Mouse (Mus musculus): ENCODE measurements around the gene Ror1. TPM values are rescaled to one million over a fixed set of nuclear protein-coding genes. Genes with fewer than 3 reads are reported as not detected.

Gene Ror1
- polyA plus RNA-seq, 1 experiment from 2014 or later: 4.0 TPM

DNA sequence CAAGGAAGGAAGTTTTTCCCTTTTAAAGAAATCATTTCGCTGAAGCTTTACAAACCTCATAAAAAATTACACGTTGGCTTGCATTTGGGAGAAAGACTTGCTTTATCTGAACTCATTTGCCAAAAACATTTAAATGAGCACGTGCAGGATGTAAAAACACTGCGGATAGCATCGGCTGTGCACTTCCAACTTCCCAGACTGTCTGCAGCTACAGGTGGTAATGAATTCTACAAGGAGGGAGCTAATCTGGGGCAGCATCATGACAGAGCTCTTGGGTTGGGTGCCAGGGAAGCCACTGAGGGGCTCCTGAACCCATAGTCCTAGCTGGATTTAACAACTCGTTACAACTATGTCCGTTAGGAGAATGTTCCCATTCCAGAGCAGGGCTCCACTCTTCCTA, 268.1 kb downstream of the Ror1 start:
- Histone ChIP-seq H3K9me3 (ENCODE audit: control insufficient read depth, low read length) (no peaks in the 10 kb centered on the region), H3K36me3 (ENCODE audit: control insufficient read depth, insufficient read depth, low read length) (no peaks in the 10 kb centered on the region), H3K4me1 (ENCODE audit: control insufficient read depth, insufficient read depth, low read length) (peaks cover 3% of the 10 kb centered on the region; the same call in 1 of the 2 replicates), H3K9ac (ENCODE audit: low read depth, low read length) (no peak overlapping the region), H3K4me3 (ENCODE audit: low read length) (no peak overlapping the region), H3K27ac (ENCODE audit: low read length) (no peak overlapping the region), H3K27me3 (replicated peaks; ENCODE audit: control insufficient read depth, insufficient read depth, low read length) (no peaks in the 10 kb centered on the region), H3K4me2 (ENCODE audit: low read depth, low read length) (no peak overlapping the region)
- ATAC-seq: no peak
- 88% methylated on average over 7 of the region's 7 CpGs for WGBS

DNA sequence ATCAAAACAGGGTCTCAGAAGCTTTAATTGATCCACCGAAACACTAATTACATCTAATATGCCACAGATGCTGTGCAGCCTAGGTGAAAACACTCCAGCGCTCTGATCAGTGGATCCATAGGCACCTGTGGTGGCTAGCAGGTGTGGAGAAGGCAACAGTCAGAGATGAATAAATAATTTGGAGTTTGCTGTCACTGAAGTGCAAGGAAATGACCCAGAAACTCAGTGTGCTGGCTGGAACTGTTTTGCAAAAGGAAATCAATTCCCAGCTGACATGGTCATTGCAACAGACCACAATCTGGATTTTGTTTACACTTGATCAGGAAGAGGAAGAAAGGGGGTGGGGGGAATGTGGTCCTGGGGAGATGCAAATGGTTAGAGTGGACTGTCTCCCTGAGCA, 273.1 kb downstream of the Ror1 start:
- 83% methylated on average over 2 of the region's 2 CpGs for WGBS
- H3K9me3 ChIP-seq (ENCODE audit: control insufficient read depth, low read length): no peaks in the 10 kb centered on the region
- no peak overlapping the region for H3K27ac ChIP-seq (ENCODE audit: low read length)
- H3K4me1 ChIP-seq (ENCODE audit: control insufficient read depth, insufficient read depth, low read length): peaks cover 6% of the 10 kb centered on the region; the same call in 1 of the 2 replicates
- H3K36me3 ChIP-seq (ENCODE audit: control insufficient read depth, insufficient read depth, low read length): no peaks in the 10 kb centered on the region
- H3K4me2 ChIP-seq (ENCODE audit: low read depth, low read length): no peak overlapping the region
- H3K9ac ChIP-seq (ENCODE audit: low read depth, low read length): no peak overlapping the region
- no peak overlapping the region for H3K4me3 ChIP-seq (ENCODE audit: low read length)
- ATAC-seq: no peak
- no peaks in the 10 kb centered on the region for H3K27me3 ChIP-seq (replicated peaks; ENCODE audit: control insufficient read depth, insufficient read depth, low read length)

DNA sequence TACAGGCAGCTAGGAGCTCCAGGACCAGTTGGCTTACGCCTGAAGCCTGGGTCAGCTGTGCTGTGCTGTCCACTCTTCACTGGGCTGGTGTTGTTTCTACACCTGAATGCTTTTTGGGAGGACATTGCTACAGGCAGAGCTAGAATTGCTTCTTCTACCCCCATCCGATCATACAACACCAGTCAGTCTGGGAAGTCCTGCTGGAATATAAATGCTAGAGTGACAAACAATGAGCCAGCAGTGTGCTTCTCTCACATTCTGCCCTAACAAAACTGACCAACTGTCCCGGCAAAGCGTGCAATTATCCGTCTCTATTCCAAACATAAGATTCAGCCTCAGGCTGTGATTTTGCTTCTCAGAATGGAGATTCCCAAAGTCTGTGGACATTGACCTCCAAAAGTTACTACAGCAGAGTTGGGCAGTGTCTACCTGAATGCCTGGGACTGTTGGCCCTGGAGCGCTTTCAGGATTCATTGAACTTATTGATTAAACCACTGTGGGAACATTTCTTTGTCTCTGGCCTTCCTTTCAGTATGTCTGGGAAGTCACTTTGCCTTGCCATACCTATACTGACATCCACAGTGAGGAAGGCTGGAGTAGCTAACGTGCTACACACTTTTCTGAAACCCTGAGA, 274.1 kb downstream of the Ror1 start:
- Histone ChIP-seq H3K4me2 (ENCODE audit: low read depth, low read length) (no peak overlapping the region), H3K27me3 (replicated peaks; ENCODE audit: control insufficient read depth, insufficient read depth, low read length) (no peaks in the 10 kb centered on the region), H3K4me1 (ENCODE audit: control insufficient read depth, insufficient read depth, low read length) (peaks cover 6% of the 10 kb centered on the region; the same call in 1 of the 2 replicates), H3K9me3 (ENCODE audit: control insufficient read depth, low read length) (no peaks in the 10 kb centered on the region), H3K4me3 (ENCODE audit: low read length) (no peak overlapping the region), H3K9ac (ENCODE audit: low read depth, low read length) (no peak overlapping the region), H3K36me3 (ENCODE audit: control insufficient read depth, insufficient read depth, low read length) (no peaks in the 10 kb centered on the region), H3K27ac (ENCODE audit: low read length) (no peak overlapping the region)
- no peak for ATAC-seq
- 86% methylated on average over 7 of the region's 7 CpGs for WGBS

DNA sequence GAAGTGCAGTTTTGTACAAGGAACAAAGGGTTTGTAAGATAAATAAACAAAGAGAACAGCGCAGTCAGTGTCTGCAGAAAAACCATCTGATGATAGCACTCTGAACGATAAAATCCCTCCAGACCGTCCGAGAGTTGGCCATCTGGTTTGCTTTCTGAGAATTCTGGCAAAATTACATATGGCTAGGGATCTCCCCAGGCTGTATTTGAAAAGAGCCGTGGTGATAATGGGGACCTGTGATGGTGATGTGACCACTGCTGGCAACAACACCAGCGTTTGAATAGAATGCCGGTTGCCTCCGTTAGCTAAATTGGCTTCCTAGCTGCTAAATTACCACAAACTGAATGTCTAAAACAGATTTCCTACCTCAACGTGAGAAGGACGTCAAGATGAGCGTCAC, 277.2 kb downstream of the Ror1 start:
- H3K4me1 ChIP-seq (ENCODE audit: control insufficient read depth, insufficient read depth, low read length): peaks cover 8% of the 10 kb centered on the region; the same call in 1 of the 2 replicates
- WGBS: 51% methylated on average over 11 of the region's 11 CpGs
- H3K9me3 ChIP-seq (ENCODE audit: control insufficient read depth, low read length): no peaks in the 10 kb centered on the region
- no peaks in the 10 kb centered on the region for H3K36me3 ChIP-seq (ENCODE audit: control insufficient read depth, insufficient read depth, low read length)
- H3K9ac ChIP-seq (ENCODE audit: low read depth, low read length): no peak overlapping the region
- ATAC-seq: no peak
- no peak overlapping the region for H3K4me2 ChIP-seq (ENCODE audit: low read depth, low read length)
- no peak overlapping the region for H3K27ac ChIP-seq (ENCODE audit: low read length)
- H3K4me3 ChIP-seq (ENCODE audit: low read length): no peak overlapping the region
- H3K27me3 ChIP-seq (replicated peaks; ENCODE audit: control insufficient read depth, insufficient read depth, low read length): no peaks in the 10 kb centered on the region

DNA sequence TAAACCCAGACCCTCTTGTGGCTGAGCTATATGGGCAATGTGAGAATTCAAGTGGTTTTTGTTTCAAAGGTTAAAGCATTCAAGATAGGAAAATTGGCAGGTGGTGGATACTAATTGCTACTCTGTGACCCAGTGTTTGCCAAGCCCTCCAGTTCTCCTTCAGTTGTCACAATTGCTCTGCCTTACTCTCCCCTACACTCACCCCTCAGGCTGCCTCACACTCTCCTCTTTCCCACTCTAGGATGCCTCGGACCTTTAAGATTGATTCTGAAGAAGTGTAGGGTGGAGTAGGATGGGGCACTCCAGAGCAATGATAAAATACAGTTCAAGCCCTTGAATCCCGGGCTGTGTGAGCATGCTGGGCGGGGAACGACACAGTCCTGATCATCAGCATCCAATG, 278.2 kb downstream of the Ror1 start:
- 66% methylated on average over 4 of the region's 4 CpGs for WGBS
- no peak for ATAC-seq
- H3K9me3 ChIP-seq (ENCODE audit: control insufficient read depth, low read length): no peaks in the 10 kb centered on the region

DNA sequence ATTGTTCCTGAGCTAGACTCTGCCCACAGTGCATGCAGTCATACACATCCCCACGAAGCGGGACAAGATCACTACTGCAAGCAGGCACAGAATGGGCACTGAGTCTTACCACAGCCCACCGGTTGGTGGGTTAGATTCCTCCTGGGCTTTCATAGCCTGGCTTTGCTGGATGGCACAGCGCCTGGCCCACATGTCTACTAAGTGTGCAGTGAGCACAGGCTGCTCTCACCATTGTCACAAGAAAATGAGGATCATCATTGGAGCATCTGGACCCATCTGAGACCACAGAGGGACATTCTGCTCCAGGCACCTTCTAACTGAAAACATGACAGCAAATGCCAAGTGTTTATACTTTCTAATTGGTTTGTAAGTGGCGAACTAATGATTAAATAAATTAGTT, 279.7 kb downstream of the Ror1 start:
- no peaks in the 10 kb centered on the region for H3K9me3 ChIP-seq (ENCODE audit: control insufficient read depth, low read length)
- no peaks in the 10 kb centered on the region for H3K36me3 ChIP-seq (ENCODE audit: control insufficient read depth, insufficient read depth, low read length)
- H3K4me2 ChIP-seq (ENCODE audit: low read depth, low read length): no peak overlapping the region
- no peak for ATAC-seq
- no peak overlapping the region for H3K4me3 ChIP-seq (ENCODE audit: low read length)
- 0 out of 2 replicates have a peak, but pooled peaks cover 4% of the 10 kb centered on the region for H3K4me1 ChIP-seq (ENCODE audit: control insufficient read depth, insufficient read depth, low read length)
- no peak overlapping the region for H3K27ac ChIP-seq (ENCODE audit: low read length)
- no peaks in the 10 kb centered on the region for H3K27me3 ChIP-seq (replicated peaks; ENCODE audit: control insufficient read depth, insufficient read depth, low read length)
- no peak overlapping the region for H3K9ac ChIP-seq (ENCODE audit: low read depth, low read length)
- WGBS: 84% methylated on average over 5 of the region's 5 CpGs

More for the DNA sequence above, 278.2 kb downstream of the Ror1 start:
- no peak overlapping the region for H3K27ac ChIP-seq (ENCODE audit: low read length)
- peaks cover 4% of the 10 kb centered on the region; the same call in 1 of the 2 replicates for H3K4me1 ChIP-seq (ENCODE audit: control insufficient read depth, insufficient read depth, low read length)
- H3K9ac ChIP-seq (ENCODE audit: low read depth, low read length): no peak overlapping the region
- no peak overlapping the region for H3K4me2 ChIP-seq (ENCODE audit: low read depth, low read length)
- H3K27me3 ChIP-seq (replicated peaks; ENCODE audit: control insufficient read depth, insufficient read depth, low read length): no peaks in the 10 kb centered on the region
- no peak overlapping the region for H3K4me3 ChIP-seq (ENCODE audit: low read length)
- no peaks in the 10 kb centered on the region for H3K36me3 ChIP-seq (ENCODE audit: control insufficient read depth, insufficient read depth, low read length)

DNA sequence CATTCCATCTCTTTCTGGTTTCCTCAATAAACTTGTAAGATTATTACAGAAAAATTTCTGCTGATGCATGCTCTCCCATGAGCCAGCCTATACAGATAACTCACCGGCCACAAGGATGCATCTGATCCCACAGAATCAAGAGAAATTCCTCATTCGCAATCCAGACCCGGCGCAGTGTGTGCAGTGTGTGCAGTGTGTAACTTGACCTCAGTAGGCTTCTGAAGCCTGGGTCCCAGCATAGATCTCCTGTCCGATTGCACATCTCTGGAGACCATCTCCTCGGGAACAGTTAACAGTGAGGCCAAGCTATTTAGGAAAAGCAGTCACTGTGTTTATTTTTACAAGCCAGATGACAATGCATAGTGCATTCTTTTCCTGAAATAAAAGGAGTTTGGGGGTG, 280.6 kb downstream of the Ror1 start:
- H3K9me3 ChIP-seq (ENCODE audit: control insufficient read depth, low read length): no peaks in the 10 kb centered on the region
- ATAC-seq: no peak
- H3K27me3 ChIP-seq (replicated peaks; ENCODE audit: control insufficient read depth, insufficient read depth, low read length): no peaks in the 10 kb centered on the region
- H3K4me1 ChIP-seq (ENCODE audit: control insufficient read depth, insufficient read depth, low read length): 0 out of 2 replicates have a peak, but pooled peaks cover 4% of the 10 kb centered on the region
- H3K9ac ChIP-seq (ENCODE audit: low read depth, low read length): no peak overlapping the region
- no peak overlapping the region for H3K27ac ChIP-seq (ENCODE audit: low read length)
- WGBS: 52% methylated on average over 6 of the region's 6 CpGs
- H3K4me3 ChIP-seq (ENCODE audit: low read length): no peak overlapping the region
- H3K36me3 ChIP-seq (ENCODE audit: control insufficient read depth, insufficient read depth, low read length): no peaks in the 10 kb centered on the region
- H3K4me2 ChIP-seq (ENCODE audit: low read depth, low read length): no peak overlapping the region

DNA sequence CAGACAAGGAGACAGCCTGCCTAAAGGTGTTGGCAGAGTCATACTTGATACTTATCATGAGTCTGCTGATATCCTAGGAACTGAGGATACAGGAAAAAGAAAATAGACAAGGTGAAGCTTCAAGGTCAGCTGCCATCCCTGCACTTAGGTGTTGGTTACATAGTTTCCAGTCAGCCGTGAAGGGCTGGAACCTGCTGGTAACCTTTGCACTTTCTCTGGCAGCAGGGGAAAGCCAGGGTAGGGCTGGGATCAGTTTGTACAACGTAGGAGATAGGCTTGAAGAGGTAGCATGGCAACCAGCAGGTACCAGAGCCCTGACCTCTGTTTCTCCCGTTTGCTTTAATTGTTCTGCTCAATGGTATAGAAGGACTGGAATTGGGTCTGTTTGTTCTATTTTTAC, 281.6 kb downstream of the Ror1 start:
- Histone ChIP-seq H3K36me3 (ENCODE audit: control insufficient read depth, insufficient read depth, low read length) (no peaks in the 10 kb centered on the region), H3K9ac (ENCODE audit: low read depth, low read length) (no peak overlapping the region), H3K4me2 (ENCODE audit: low read depth, low read length) (no peak overlapping the region), H3K9me3 (ENCODE audit: control insufficient read depth, low read length) (no peaks in the 10 kb centered on the region), H3K27ac (ENCODE audit: low read length) (no peak overlapping the region), H3K4me1 (ENCODE audit: control insufficient read depth, insufficient read depth, low read length) (0 out of 2 replicates have a peak, but pooled peaks cover 4% of the 10 kb centered on the region), H3K27me3 (replicated peaks; ENCODE audit: control insufficient read depth, insufficient read depth, low read length) (no peaks in the 10 kb centered on the region), H3K4me3 (ENCODE audit: low read length) (no peak overlapping the region)
- 59% methylated on average over 3 of the region's 3 CpGs for WGBS
- ATAC-seq: no peak

DNA sequence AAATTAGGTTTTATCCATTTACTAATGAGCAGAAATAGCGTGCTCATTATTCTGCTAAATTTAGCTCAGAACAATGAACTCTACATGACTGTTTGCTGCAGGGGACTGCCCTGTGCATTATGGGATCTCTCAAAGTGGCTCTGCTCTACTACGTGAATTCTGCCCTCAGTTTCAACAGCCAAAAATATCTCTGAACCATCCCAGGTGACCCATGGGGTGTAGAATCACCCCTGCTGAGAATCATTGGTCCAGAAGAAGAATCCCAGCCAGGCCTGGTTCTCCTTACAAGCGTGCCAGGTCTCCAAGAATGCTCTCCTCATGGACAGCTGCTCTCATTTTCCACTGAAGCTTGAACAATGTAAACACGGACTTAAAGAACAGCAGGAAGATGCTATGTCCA, 282.4 kb downstream of the Ror1 start:
- no peaks in the 10 kb centered on the region for H3K27me3 ChIP-seq (replicated peaks; ENCODE audit: control insufficient read depth, insufficient read depth, low read length)
- 62% methylated on average over 4 of the region's 4 CpGs for WGBS
- ATAC-seq: no peak

DNA sequence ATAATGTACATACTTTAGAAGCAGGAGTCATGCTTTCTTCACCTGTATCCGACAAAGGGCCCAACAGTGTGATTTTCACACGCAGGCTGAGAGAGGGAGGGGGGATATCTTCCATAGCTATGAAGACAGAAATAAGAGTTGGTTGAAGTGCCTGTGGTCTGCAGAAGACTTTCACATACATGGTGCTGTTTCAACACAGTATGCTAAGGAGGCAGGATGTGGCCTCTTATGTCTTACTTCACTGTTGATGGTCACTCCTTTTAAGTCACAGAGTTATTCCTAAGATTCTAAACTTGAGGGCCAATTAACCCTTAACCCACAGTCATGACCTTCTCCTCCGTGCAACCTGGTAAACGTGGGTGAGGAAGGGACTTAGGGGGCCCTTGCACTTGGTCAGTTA, 286.2 kb downstream of the Ror1 start:
- H3K4me1 ChIP-seq (ENCODE audit: control insufficient read depth, insufficient read depth, low read length): no peaks in the 10 kb centered on the region
- H3K4me2 ChIP-seq (ENCODE audit: low read depth, low read length): no peak overlapping the region
- H3K9me3 ChIP-seq (ENCODE audit: control insufficient read depth, low read length): no peaks in the 10 kb centered on the region
- no peak overlapping the region for H3K4me3 ChIP-seq (ENCODE audit: low read length)
- H3K9ac ChIP-seq (ENCODE audit: low read depth, low read length): no peak overlapping the region
- H3K27me3 ChIP-seq (replicated peaks; ENCODE audit: control insufficient read depth, insufficient read depth, low read length): no peaks in the 10 kb centered on the region
- WGBS: 81% methylated on average over 4 of the region's 4 CpGs
- H3K36me3 ChIP-seq (ENCODE audit: control insufficient read depth, insufficient read depth, low read length): no peaks in the 10 kb centered on the region
- H3K27ac ChIP-seq (ENCODE audit: low read length): no peak overlapping the region
- ATAC-seq: no peak

More for the DNA sequence above, 282.4 kb downstream of the Ror1 start:
- Histone ChIP-seq H3K4me1 (ENCODE audit: control insufficient read depth, insufficient read depth, low read length) (0 out of 2 replicates have a peak, but pooled peaks cover 4% of the 10 kb centered on the region), H3K27ac (ENCODE audit: low read length) (no peak overlapping the region), H3K9ac (ENCODE audit: low read depth, low read length) (no peak overlapping the region), H3K36me3 (ENCODE audit: control insufficient read depth, insufficient read depth, low read length) (no peaks in the 10 kb centered on the region), H3K9me3 (ENCODE audit: control insufficient read depth, low read length) (no peaks in the 10 kb centered on the region), H3K4me2 (ENCODE audit: low read depth, low read length) (no peak overlapping the region), H3K4me3 (ENCODE audit: low read length) (no peak overlapping the region)

All from intestine, embryonic 16.5 days (tissue).